Mouse (Mus musculus) heart, embryonic 11.5 days (tissue): ENCODE results near the gene Ubac1. TPM values are rescaled to one million over a fixed set of nuclear protein-coding genes. Genes with fewer than 3 reads are reported as not detected.
A peak's percentile ranks its signal among the peaks of the same experiment; 100 is the strongest.

Experiments used
- ATAC-seq: fragments of 200-750 bp; cut with Nextera tagmentation; replicated peaks from 2 replicates; pipeline ENCODE4 v1.8.0; 2017; ENCODE audit warnings: moderate library complexity; ENCODE audit not compliant: insufficient number of reproducible peaks, low FRiP score, low TSS enrichment
- H3K27ac ChIP-seq: fragments of 300-500 bp; sonication (generic); 2 replicates; pipeline ENCODE4 v1.5.1; 2014; ENCODE audit warnings: mild to moderate bottlenecking, low read depth, low read length
- H3K27me3 ChIP-seq: fragments of 300-500 bp; sonication (generic); 2 replicates; pipeline ENCODE4 v1.6.1; 2014; ENCODE audit warnings: mild to moderate bottlenecking, low read length, mixed read lengths; ENCODE audit not compliant: control insufficient read depth, insufficient read depth
- H3K36me3 ChIP-seq: fragments of 300-500 bp; sonication (generic); 2 replicates; pipeline ENCODE4 v1.6.1; 2014; ENCODE audit warnings: mild to moderate bottlenecking, low read length, moderate library complexity, mixed read lengths; ENCODE audit not compliant: control insufficient read depth, insufficient read depth
- H3K4me1 ChIP-seq: fragments of 300-500 bp; sonication (generic); 2 replicates; pipeline ENCODE4 v1.6.1; 2014; ENCODE audit warnings: low read length; ENCODE audit not compliant: control insufficient read depth, insufficient read depth
- H3K4me2 ChIP-seq: fragments of 300-500 bp; sonication (generic); 2 replicates; pipeline ENCODE4 v1.6.1; 2014; ENCODE audit warnings: mild to moderate bottlenecking, moderate library complexity
- H3K4me3 ChIP-seq: fragments of 300-500 bp; sonication (generic); 2 replicates; pipeline ENCODE4 v1.5.1; 2014; ENCODE audit warnings: low read depth, low read length
- H3K9ac ChIP-seq: fragments of 300-500 bp; sonication (generic); 2 replicates; pipeline ENCODE4 v1.6.1; 2014; ENCODE audit warnings: mild to moderate bottlenecking, low read depth, low read length, moderate library complexity
- H3K9me3 ChIP-seq: fragments of 300-500 bp; sonication (generic); replicated peaks from 2 replicates; pipeline ENCODE4 v1.6.1; 2016; ENCODE audit warnings: low read length; ENCODE audit not compliant: control insufficient read depth
- WGBS: fragments of 180-500 bp; shearing (Covaris S2); extraction: QIAGEN DNeasy Blood & Tissue Kit; methylation state at CpG from one replicate; pipeline ENCODE4 v1.1.7; 2014; ENCODE audit not compliant: insufficient replicate concordance; 5-methylcytosine and 5-hydroxymethylcytosine counted together
- polyA plus RNA-seq: library from polyadenylated mRNA; unstranded; fragments of >200 nt; fragmentation: Nextera tagmentation; extraction: Ambion mirVana; gene quantifications from 2 replicates; pipeline ENCODE4 v1.2.1, GENCODE M21; 2014

Ubac1 gene
- polyA plus RNA-seq, 1 experiment from 2014 or later = 141 TPM

GRCm38 (mm10) chr2:26039951-26040350 lies 18.4 kb upstream of the Ubac1 start:
- Histone ChIP-seq H3K27me3 (no peaks in the 10 kb centered on the region), H3K4me2 (no peak overlapping the region), H3K36me3 (no peaks in the 10 kb centered on the region), H3K9me3 (no peaks in the 10 kb centered on the region), H3K9ac (no peak overlapping the region), H3K27ac (no peak overlapping the region), H3K4me3 (no peak overlapping the region), H3K4me1 (peaks cover 21% of the 10 kb centered on the region)
- no peak for ATAC-seq
- WGBS = 67% methylated on average over 14 of the region's 14 CpGs

- H3K9me3 ChIP-seq = no peaks in the 10 kb centered on the region
- 0 out of 2 replicates have a peak, but pooled peaks have one; percentile 43 for ATAC-seq
- H3K9ac ChIP-seq = no peak overlapping the region
- H3K36me3 ChIP-seq = no peaks in the 10 kb centered on the region
- 8% methylated on average over 6 of the region's 6 CpGs for WGBS
- no peaks in the 10 kb centered on the region; the same call in 1 of the 2 replicates for H3K27me3 ChIP-seq
- H3K4me3 ChIP-seq = no peak overlapping the region
- H3K27ac ChIP-seq = peak overlapping the region; percentile 59
- peaks cover 21% of the 10 kb centered on the region for H3K4me1 ChIP-seq
- H3K4me2 ChIP-seq = no peak overlapping the region
These were observed 15.8 kb upstream of the Ubac1 start for GRCm38 (mm10) chr2:26037386-26037785.

DNA sequence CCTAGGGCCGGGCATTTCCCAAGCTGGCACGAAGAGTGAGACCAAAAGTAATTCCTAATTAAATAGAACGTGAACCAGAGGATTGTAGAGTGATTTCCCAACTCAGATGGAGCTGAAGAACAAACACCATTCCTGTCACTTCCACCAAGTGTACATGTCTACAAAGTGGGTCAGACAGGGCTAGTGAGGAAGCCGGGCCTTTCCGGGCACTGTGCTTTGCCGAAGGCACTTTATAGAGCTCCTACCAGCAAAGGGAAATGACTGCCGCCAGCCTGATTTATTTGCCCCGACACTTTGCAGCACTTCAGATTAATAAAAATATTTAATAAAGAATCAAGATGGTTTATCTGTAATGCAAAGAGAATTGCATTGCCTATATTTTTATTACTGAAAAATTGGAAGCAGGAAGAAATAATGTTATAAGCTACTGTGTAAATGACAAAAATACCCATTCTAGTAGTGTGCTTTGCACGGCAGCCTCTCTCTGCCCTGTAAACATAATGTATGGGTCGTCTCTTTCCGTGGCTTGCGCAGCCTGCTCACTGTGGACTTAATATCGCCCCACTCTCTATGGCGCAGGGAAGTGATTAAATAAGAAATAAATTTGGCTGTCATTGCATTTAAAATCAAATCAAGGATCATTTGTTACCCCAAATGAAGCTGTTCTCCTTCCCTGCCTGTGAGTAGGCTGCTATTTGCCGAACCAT lies 12.9 kb upstream of the Ubac1 start:
- Histone ChIP-seq H3K36me3 (no peaks in the 10 kb centered on the region), H3K4me3 (no peak overlapping the region), H3K27ac (no peak overlapping the region), H3K4me1 (peaks cover 12% of the 10 kb centered on the region), H3K4me2 (no peak overlapping the region), H3K9me3 (no peaks in the 10 kb centered on the region), H3K9ac (no peak overlapping the region), H3K27me3 (no peaks in the 10 kb centered on the region; the same call in 1 of the 2 replicates)
- ATAC-seq = no peak
- WGBS = 84% methylated on average over 15 of the region's 15 CpGs

GRCm38 (mm10) chr2:26030288-26030687 lies 8.7 kb upstream of the Ubac1 start:
- H3K27me3 ChIP-seq = peaks cover 2% of the 10 kb centered on the region; the same call in 1 of the 2 replicates
- no peaks in the 10 kb centered on the region for H3K4me1 ChIP-seq
- H3K4me3 ChIP-seq = no peak overlapping the region
- no peak overlapping the region for H3K4me2 ChIP-seq
- no peaks in the 10 kb centered on the region for H3K9me3 ChIP-seq
- no peak for ATAC-seq
- WGBS = 29% methylated on average over 3 of the region's 3 CpGs
- no peak overlapping the region for H3K9ac ChIP-seq
- no peak overlapping the region for H3K27ac ChIP-seq
- no peaks in the 10 kb centered on the region for H3K36me3 ChIP-seq

GRCm38 (mm10) chr2:26024138-26025075 lies 2.9 kb upstream of the Ubac1 start:
- no peak overlapping the region for H3K9ac ChIP-seq
- no peak overlapping the region for H3K4me2 ChIP-seq
- H3K9me3 ChIP-seq = no peaks in the 10 kb centered on the region
- H3K4me1 ChIP-seq = peaks cover 11% of the 10 kb centered on the region
- H3K27ac ChIP-seq = no peak overlapping the region
- H3K27me3 ChIP-seq = peaks cover 2% of the 10 kb centered on the region; the same call in 1 of the 2 replicates
- ATAC-seq = no peak
- no peaks in the 10 kb centered on the region for H3K36me3 ChIP-seq
- 29% methylated on average over 4 of the region's 4 CpGs for whole genome bisulfite sequencing
- H3K4me3 ChIP-seq = no peak overlapping the region

GRCm38 (mm10) chr2:26022626-26023025 lies 1.1 kb upstream of the Ubac1 start:
- H3K9ac ChIP-seq = no peak overlapping the region
- H3K36me3 ChIP-seq = no peaks in the 10 kb centered on the region
- H3K27me3 ChIP-seq = no peaks in the 10 kb centered on the region; the same call in 1 of the 2 replicates
- no peaks in the 10 kb centered on the region for H3K9me3 ChIP-seq
- H3K4me3 ChIP-seq = no peak overlapping the region
- peaks cover 18% of the 10 kb centered on the region for H3K4me1 ChIP-seq
- H3K27ac ChIP-seq = no peak overlapping the region
- 76% methylated on average over 1 of the region's 1 CpGs for WGBS
- ATAC-seq = no peak
- H3K4me2 ChIP-seq = no peak overlapping the region

- 87% methylated on average over 8 of the region's 8 CpGs for WGBS
- Histone ChIP-seq H3K27ac (peak overlapping the region; percentile 85; the same call in 1 of the 2 replicates), H3K4me1 (peaks cover 21% of the 10 kb centered on the region), H3K4me3 (no peak overlapping the region; the same call in 1 of the 2 replicates), H3K27me3 (no peaks in the 10 kb centered on the region; the same call in 1 of the 2 replicates), H3K36me3 (no peaks in the 10 kb centered on the region), H3K9ac (no peak overlapping the region; the same call in 1 of the 2 replicates), H3K9me3 (no peaks in the 10 kb centered on the region), H3K4me2 (peak overlapping the region; percentile 76)
- no peak for ATAC-seq
These were observed 665 bp upstream of the Ubac1 start for GRCm38 (mm10) chr2:26022258-26022565.

DNA sequence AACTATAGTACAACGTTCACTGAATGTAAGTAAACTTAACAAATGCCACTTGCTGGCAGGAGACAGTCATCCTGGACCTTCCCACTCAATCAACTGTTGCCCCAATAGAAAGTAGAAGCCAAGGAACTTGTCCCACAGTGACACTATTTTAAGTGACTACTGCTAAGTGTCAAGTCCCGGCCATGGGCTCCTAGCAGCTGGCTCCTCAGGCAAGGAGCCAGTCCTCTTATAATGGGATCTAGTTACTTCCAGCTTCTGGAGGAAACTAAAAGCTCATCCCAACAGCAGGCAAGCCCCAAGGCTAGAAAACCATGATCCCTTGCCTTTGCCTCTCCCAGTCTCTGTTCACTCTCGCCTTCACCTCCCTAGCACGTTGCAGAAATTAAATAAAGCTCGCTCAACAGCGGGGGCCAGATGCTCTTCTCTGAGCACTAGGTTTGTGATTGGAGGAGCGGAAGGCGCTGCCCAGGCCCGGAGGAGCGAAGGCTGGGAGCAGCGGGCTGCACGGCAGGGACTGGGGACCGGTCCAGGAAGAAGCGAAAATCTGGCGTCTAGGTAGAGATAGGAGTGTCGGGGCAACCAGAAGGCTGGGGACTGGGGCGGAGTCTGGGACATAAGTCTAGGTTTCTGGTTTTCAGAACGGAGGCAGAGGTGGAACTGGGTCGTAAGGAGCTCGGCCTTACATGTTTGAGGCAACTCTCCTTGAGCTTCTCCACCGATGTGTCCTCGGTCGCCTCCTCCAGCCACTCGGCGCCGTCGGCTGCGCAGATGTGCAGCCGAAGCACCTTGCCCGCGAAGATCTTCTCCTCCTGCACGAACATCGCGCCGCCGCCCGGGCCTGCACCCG lies 610 bp downstream of the Ubac1 start:
- Histone ChIP-seq H3K36me3 (no peaks in the 10 kb centered on the region), H3K4me3 (peak overlapping the region; percentile 62), H3K9me3 (no peaks in the 10 kb centered on the region), H3K4me2 (peak overlapping the region; percentile 76), H3K27ac (peak overlapping the region; percentile 85), H3K4me1 (peaks cover 21% of the 10 kb centered on the region), H3K9ac (peak overlapping the region; percentile 83), H3K27me3 (no peaks in the 10 kb centered on the region)
- 2% methylated on average over 38 of the region's 38 CpGs for WGBS
- ATAC-seq = peak; percentile 40; the same call in 1 of the 2 replicates
